Mouse (Mus musculus): ENCODE results near the gene Liph.
A peak's percentile ranks its signal among the peaks of the same experiment; 100 is the strongest.

GRCm38 (mm10) chr16:21999941-22000690 lies 4.7 kb upstream of the Liph start:
- TF ChIP-seq CTCF (IDR thresholded peaks at IDR 0.05) (no peak), EP300 (IDR thresholded peaks at IDR 0.05) (peak; percentile 83)

All from lung, postnatal 0 days (tissue).